Mouse (Mus musculus): ENCODE results near the gene Gm21992.
"Not testable (repeated sequence)": the region's sequence is repeated elsewhere in the genome, so short reads cannot be mapped to it uniquely, and the experiment has no call there.

Gene Gm21992

DNA sequence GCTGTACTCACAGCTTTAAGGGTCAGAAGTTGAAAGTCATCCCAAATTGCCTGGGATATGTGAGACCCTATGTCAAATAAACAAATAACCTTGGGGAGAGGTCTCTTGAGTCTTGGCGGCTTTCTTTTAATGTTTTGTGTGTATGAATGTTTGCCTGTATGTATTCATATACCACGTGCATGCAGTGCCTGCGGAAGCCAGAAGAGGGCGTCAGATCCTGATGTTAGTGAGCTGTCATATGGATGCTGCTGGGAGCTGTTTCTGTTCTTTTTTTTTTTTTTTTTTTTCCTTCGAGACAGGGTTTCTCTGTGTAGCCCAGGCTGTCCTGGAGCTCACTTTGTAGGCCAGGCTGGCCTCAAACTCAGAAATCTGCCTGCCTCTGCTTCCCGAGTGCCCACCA is 1.6 kb upstream of the Gm21992 start:
- DNase-seq (ENCODE audit: low read depth, low spot score) = no peak

DNA sequence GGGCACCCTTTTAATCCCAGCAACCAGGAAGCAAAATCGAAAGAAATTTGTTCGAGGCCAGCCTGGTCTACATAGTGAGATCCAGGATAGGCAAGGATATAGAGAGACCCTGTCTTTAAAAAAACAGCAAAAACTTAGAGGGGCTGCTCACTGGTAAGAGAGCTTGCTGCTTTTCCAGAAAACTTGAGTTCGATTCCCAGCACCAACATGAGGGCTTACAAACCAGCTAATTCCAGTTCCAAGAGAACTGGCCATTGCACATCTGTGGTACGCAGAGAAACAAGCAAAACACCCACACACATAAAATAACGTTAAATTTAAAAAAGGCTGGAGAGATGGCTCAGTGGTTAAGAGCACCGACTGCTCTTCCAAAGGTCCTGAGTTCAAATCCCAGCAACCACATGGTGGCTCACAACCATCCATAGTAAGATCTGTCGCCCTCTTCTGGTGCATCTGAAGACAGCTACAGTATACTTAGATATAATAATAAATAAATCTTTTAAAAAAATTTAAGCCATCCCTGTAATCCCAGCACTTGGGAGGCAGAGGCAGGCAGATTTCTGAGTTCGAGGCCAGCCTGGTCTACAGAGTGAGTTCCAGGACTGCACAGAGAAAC is 1.0 kb upstream of the Gm21992 start:
- DNase-seq (ENCODE audit: low read depth, low spot score) = not testable (repeated sequence)

DNA sequence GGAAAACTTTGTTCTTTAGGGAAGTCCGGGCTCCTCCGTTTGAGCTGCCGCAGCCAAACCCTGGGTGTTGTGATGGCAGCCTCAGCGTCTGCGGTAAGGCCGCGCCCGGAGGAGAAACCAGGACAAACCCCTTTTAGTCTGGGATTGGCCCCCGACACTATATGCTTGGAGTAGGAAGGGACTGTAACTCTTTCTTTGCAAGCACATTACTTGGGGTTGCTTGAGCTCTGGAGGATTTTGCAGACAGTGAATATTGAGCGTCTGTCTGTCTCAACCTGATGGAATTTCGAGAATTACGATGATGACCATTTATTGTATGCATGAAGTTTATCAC is 464 bp upstream of the Gm21992 start:
- DNase-seq (ENCODE audit: low read depth, low spot score) = no peak

DNA sequence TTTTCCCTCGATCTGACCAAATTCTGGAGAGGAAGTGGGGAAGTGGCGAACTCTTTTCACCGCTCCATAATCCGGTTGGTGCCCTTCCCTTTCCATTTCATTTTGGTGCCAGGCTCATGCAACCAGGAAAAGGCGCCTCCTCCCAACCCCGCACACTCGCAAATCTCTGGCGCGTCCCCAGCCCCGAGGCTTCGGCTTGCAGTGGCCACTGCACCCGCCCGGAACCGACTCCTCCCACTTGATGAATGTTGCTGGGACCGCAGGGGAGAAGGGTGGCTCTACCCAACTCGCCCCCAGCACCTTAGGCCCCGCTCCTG is 708 bp downstream of the Gm21992 start:
- DNase-seq (ENCODE audit: low read depth, low spot score) = no peak

DNA sequence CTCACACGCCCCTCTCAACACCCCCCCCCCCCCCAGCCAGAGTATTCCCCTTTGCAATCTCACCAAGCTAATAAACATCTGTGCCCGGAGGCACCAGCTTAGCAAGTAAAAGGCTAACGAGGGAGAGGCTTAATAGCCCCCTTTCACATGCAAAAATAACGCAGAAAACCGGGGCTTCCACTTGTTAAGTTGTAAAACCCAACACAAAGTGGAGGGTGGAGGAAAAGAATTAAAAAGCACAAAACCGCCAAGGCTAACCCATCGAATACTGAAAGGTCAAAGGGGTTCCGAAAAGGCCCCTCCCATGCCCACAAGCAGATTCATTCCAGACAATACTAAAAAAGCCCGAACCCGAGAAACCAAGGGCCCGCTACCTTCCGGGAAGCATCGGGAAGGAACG is 1.1 kb downstream of the Gm21992 start:
- DNase-seq (ENCODE audit: low read depth, low spot score) = no peak

DNA sequence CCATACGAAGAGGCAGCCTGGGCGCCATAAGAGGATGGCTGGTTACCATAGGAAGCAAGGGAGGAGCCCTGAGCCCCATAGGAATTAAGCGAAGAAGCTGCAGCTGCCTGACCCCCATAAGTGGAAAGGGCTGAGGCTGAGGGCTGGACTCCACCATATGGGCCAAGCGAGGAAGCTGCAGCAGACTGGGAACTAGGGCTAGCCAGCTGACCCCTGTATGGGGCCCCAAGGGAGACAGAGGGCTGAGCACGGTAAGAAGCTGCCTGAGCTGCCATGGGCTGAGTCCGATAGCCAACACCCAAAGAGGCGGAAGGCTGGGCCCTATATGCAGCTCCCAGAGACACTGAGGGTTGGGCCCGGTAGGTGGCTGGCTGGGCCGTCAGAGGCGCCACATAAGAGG is 8.1 kb downstream of the Gm21992 start:
- DNase-seq (ENCODE audit: low read depth, low spot score) = no peak

DNA sequence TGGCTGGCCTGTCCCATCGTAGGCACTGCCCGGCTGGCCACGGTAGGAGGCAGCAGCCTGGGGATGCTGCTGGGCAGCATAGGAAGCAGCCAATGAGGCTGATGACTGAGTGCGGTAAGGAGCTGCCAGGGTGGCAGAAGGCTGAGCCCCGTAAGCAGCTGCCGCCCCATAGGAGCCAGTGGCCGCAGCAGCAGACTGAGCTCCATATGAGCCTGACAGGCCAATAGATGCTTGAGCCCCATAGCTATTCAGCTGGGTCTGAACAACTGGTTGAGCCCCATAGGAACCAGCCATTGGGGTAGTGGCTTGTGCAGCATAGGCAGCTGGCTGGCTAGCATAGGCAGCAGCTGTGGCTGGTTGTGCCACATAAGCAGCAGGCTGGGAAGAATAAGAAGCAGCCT is 8.7 kb downstream of the Gm21992 start:
- no peak for DNase-seq (ENCODE audit: low read depth, low spot score)

DNA sequence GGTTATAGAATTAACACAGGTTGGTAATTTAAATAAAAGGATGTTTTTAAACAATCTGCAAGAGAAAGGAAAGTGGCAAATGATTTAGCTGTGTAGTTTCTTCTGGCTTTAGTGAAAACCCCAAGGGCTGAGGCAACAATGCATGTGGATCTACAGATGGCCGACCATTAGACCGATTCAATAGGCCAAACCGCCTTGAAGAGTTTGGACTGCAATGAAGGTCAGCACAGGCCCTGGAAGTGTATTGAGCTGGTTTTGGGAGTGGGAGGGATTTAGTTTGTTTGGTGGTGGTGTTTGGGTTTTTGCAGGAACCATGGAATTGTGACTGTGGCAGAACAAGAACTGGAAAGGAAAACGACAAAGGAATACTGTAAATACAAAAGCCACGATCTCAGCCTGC is 12.3 kb downstream of the Gm21992 start:
- DNase-seq (ENCODE audit: low read depth, low spot score) = no peak

DNA sequence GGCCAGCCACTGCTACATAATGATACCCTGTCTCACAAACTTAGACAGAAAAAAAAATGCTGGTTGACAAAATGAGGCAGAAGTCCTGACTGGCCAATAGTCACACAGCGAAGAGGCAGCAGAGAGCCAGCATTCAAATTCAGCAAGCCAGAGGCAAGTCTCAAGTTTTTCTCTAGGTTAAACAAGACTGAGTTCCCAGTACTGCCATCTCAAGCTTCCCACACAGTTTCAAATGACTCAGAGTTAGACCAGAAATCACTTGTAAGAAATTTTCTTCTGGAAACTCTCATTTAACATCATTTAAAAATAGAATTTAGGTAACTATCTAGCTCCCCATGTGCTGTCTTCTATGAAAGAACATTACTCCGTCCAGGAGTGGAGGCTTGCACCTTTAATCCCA is 13.6 kb downstream of the Gm21992 start:
- DNase-seq (ENCODE audit: low read depth, low spot score) = no peak

DNA sequence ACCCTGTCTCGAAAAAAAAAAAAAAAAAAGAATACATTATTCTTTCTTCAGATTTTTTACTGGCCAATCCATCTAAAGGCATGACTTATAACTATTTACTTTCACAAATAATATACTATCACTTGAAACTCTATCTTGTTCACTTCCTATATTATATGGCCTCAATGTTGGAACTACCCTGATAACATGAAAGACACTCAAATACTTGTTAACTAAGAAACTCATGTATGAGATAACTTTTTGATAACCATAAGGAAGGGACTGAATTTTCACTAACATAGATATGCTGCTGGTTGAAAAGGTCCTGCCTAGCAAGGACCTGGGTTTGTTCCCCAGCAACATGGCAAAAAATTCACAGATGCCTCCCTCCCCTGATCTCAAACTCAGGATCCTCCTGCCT is 15.5 kb downstream of the Gm21992 start:
- no peak for DNase-seq (ENCODE audit: low read depth, low spot score)

DNA sequence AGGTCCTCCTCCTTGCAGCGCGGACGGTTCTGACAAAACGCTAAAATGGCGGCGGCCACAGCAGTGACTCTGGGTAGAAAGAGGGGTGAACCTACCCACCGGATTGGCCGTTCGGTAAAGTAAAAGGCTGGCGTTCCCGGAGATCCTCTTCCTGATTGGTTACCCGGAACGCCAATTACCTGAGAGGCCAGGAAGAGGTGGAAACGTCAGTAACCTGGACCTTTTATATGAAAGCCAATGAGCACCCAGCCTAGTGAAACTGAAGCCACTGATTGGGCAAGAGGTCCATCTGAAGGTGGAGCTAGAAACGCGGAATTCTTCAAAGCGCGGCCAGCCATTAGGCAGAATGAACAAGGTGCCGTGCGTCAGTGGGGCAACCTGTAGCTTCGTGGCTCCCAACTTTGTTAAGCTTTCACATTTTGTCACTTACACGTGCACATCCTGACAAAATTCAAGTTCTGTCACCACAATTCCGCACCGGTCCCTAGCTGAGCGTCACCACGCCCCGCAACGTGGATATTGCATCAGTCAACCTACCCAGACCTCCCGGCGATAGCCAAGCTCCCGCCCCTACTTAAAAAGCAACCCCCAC is 17.5 kb downstream of the Gm21992 start, which contains the start of gene Rbm4:
Gene Rbm4 (minus strand): TSS at position 71 of the 592 bp plus-strand sequence.
- DNase-seq (ENCODE audit: low read depth, low spot score) = peak; percentile 99

DNA sequence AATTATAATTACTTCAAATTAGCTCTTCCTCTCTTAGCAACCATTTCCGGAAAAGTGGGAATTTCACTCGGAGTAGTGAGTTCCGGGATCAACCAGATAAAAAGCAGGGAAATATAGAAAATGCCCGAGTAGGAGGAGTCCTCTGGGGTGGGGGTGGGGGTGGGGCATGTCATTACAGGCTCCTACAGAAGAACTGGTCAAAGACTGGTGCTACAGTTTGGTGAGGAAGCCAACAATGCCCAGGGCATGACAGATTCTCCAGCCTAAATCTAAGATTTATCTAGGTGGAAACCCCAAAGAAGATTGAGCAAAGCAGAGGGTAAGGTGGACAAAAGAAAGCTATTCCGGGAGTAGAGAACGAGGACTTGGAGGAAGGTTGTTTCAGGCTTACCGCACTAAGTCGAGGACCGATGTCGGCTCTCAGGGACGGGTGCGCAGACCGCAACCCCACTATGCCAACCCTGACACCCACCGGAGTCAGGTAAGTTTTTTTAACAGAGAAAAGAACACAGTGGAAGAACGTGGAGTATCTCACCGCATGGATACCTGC is 18.1 kb downstream of the Gm21992 start:
- DNase-seq (ENCODE audit: low read depth, low spot score) = no peak

DNA sequence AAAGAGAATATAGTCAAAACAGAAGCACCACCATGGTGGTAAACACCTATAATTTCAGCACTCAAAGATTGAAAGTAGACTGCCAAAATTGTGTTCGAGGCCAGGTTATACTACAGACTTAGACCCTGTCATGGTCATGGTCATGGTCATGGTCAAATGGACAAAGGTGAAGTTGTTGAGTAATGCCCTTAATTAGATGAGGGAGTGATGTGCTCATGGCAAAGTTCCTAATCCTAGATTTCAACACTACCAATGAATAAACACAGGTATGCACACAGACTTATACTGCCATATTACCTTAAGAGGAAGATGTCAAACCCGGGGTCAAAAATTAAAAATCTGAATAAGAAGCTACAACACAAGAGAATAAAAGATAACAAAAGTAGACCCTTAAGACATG is 25.1 kb downstream of the Gm21992 start:
- no peak for DNase-seq (ENCODE audit: low read depth, low spot score)

DNA sequence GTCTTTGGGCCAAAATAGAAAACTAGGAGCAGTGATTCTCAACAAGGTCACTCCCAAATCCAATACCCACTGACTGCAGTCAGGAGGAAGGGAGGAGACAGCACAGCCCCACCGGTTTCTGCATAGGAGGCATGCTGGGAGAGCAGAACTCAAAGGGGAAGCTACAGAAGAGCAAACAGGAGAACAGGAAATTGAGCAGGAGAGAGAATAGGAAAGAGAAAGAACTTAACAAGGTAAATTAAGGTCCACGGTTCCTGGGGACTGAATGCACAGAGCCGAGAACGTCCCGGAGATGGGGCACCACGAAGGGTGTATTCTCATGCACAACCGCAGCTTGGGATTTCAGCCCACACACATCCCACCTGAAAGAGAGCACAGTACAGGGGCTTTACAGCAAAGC is 26.2 kb downstream of the Gm21992 start:
- no peak for DNase-seq (ENCODE audit: low read depth, low spot score)

DNA sequence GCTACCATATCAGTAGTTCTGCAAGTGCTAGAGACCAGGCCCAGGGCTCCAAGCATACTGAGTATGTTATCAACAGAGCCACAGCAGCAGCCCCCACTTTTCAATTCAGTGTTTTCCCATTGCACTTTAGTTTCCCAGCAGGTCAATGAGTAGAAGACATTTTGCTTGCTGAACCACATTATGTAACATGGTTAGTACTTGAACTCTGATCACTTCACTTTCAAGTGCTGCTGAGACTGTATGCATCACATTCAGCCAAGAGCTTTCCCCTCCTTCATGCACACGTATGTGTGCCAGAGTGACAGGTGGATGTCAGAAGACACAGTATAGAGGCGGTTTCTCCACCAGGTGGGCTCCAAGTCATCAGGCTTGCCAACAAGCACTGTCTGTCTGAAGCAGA is 28.5 kb downstream of the Gm21992 start:
- DNase-seq (ENCODE audit: low read depth, low spot score) = no peak

DNA sequence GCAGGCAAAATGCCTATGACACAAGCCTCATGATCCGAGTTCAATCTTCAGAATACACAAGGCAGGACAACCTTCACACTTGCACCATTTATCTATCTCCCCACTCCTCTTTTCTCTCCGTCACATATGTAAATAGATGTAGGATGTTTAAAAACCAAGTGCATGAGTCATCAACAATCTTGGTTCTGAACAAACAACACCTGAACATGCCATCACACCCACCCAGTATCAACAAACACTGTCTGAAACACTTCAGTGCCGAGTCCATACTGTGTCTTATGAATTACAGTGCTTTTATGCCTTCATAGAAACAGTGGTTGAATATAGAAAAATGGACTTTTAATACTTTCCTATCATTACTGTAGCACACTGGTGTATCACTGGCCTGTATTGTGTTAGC is 38.6 kb downstream of the Gm21992 start:
- DNase-seq (ENCODE audit: low read depth, low spot score) = no peak

DNA sequence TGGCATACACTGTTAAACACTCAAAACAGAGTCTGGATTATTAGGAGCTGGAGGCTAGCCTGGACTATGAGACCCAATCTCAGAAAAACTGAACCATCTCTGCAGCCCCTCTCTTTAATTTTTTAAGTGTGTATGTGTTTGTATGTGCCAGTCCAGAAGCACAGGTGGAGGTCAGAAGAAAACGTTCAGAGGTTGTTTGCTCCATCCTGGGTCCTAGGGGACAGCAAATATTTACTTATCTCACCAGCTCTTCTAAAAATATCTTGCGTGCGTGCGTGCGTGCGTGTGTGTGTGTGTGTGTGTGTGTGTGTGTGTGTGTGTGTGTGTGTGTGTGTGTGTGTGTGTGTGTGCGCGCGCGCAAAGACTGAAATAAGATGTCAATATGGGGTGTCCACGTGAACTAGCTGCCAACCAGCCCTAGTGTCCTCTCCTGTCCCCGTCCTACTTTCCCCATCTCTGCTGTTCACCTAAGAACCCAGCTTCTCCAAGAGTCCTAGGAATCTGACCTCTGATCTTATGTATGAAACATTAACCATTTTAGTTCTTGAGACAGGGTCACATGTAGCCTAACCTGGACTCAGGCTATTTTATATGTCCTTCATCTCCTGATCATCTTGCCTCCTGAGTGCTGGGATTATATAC is 43.8 kb downstream of the Gm21992 start:
- no peak for DNase-seq (ENCODE audit: low read depth, low spot score)

DNA sequence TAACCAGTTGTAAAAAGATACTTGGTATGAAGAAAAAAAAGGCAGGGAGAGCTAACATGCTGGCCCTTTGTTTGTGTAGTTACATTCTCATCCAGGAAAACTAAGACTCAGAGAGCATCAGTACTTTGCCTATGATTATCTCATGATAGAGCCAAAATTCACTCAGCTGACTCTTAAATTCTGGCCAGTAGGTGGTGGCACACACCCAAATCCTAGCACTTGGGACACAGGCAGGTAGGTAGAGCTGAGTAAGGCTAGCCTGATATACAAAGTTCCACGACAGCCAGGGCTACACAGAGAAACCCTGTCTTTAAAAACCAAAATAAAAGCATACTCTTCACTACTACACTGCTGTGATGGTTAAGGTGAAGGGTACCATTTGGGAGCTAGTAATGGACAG is 48.5 kb downstream of the Gm21992 start:
- DNase-seq (ENCODE audit: low read depth, low spot score) = no peak

DNA sequence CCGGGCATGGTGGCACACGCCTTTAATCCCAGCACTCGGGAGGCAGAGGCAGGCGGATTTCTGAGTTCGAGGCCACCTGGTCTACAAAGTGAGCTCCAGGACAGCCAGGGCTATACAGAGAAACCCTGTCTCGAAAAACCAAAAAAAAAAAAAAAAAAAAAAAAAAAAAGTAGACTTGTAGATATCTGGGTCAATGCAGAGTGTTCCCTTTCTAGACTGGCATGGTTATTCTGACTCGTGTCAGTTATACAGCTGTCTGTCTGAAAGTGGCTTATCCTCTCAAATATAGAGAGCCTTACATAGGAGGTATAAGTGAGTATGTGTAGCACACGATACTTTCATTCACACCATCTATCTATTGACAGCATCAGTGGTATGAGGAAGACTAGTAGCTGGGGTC is 50.9 kb downstream of the Gm21992 start:
- not testable (repeated sequence) for DNase-seq (ENCODE audit: low read depth, low spot score)

DNA sequence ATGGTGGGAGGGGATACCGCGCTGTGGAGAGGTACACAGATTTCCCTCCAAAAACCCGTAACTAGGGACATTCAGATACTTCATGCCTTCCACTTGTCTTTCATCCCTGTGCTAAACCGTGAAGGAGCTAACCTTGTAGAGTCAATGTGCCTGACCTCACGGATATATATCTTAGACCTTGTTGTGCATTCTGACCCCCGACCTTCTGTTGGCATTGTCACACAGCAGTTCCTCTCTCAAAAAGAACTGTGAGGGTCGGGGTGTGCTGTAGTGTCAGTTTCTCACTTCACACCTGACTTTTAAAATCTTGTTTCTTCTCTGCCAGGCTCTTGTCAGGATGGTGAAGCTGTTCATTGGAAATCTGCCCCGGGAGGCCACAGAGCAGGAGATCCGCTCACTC is 54.5 kb downstream of the Gm21992 start:
- DNase-seq (ENCODE audit: low read depth, low spot score) = peak; percentile 10

DNA sequence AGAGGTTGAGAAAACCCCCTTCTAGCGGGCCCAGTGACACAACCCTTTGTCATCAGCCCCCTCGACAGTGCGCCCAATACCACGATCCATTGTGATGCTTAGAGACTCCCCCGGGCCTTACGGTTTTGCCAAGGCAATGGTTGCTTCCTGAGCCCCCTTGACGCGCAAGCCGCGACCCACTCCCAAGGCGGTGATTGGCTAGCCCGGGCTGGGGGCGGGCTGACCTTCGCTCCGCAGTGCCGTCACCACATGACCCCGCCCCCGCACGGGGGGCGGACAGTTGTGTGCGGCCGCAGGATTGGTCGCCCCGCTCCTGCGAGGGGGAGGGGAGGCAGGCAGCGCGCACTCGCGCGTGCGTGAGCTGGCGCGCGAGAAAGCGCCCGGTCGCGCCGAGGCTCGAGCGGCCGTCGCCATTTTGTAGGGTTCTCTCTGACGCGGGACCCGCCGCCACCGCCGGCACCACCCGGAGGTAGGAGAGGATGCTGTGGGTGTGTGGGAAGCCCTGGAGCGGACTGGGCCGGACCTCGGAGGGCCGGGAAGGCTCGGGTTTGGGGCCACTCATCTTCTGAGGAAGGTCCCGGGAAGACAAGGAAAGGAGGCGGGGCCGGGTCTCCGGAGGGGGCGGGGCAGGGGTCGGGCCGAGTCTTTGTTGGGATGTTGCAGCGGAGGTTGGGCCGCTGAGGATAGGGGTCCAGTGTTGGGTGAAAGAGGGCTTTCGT is 55.1 kb downstream of the Gm21992 start, which contains the start of gene Rbm4b:
Gene Rbm4b (plus strand): TSS at position 305 of the 719 bp plus-strand sequence.
- peak; percentile 94 for DNase-seq (ENCODE audit: low read depth, low spot score)

DNA sequence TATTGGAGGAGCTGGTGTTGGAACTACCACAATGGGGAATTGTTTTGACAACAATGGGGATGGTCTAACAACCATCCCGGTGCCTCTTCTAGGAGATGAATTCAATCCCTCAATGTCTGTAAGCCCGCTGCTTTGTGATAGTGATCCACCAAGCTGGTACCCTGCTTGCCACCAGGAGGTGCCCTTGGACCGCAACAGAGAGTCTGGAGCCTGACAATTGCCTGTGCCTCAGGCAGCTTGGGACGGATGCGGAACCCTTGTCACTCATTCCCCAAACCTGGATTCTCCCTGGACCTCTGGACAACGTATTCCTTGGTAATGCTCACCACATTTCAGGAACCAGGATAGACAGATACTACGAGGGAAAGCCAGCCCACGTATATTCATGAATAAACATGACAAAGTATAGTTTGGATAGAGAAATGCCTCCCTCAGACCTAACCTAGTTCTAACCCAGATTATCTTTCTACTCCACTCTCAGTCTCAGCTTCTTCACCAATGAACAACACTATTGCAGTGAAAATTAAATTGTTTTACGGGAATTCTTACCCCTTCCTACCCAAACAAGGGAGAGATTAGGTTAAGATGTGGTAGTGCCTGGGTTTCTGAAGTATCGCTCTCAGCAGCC is 55.7 kb downstream of the Gm21992 start:
- DNase-seq (ENCODE audit: low read depth, low spot score) = peak; percentile 67

Measured in brain, embryonic 18.5 days (tissue).